In the genomic region with DNA sequence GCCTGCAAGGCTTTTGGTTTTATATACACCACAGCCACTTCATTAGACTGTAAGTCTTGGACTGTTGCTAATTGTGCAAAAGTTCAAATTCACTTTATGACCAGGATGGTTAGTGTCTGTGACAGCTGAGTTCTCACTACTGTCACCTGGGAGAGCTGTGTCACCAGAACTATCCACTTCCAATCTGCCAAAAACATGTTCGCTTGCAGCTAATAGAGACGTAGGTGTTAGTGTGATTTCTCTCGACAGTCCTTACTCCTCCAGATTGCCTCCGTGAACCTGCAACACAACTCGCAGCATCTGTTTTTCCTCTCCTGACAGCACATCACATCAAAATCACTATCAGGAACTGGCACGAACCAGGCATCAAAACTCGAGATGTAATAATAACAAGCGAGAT, we compare ENCODE assay signal across 27 mouse cellular contexts.
DNase-seq lines count a peak whose midpoint lies in the region; TF ChIP-seq lines count a peak whose summit lies in the region.
"Had no signal": no experiment of that assay in that cellular context is flagged by ENCODE, and none has a peak within 500 bp of the region (broad histone marks: within the 10 kb centered on the region; RNA-seq: fewer than 3 reads in every experiment).

No protein-coding gene starts in this region.

- DNase-seq in layer of hippocampus, adult 18-20 months (ENCODE audit: low spot score in 2 of 2), result peak; percentile 1 to 8
- DNase-seq in layer of hippocampus, adult 11-12 months (ENCODE audit: low spot score), result no peak
- DNase-seq in brain, adult 2 months (ENCODE audit: low read depth, low spot score), result peak; percentile 31
- peak; percentile 4 for DNase-seq in lung, adult 2 months
- DNase-seq in lung, postnatal 10 days, result peak; percentile 61
- DNase-seq in kidney, postnatal 36 days, result no peak
- DNase-seq in adrenal gland, postnatal 36 days, result no peak
- DNase-seq in embryo, embryonic 10.5 days (ENCODE audit: low spot score), result no peak
- DNase-seq: adrenal gland, postnatal 25 days; cerebellum, adult 2 months; cerebellum, postnatal 36 days; embryo, embryonic 11 days; gastrocnemius, postnatal 25 days; heart, postnatal 36 days; kidney, adult 8-10 months; kidney, postnatal 10 days; liver had no signal

- no peak for TF ChIP-seq POLR2A in lung, adult 2 months (IDR thresholded peaks at IDR 0.05; ENCODE audit: borderline replicate concordance, extremely low read depth, low read depth, low read length)

- no peak for TF ChIP-seq CTCF in lung, adult 2 months (IDR thresholded peaks at IDR 0.05; ENCODE audit: insufficient read depth, low read length)

- H3K4me1 ChIP-seq in lung, adult 2 months (ENCODE audit: control insufficient read depth, insufficient read depth, low read length), result no peaks in the 10 kb centered on the region
- H3K4me1 ChIP-seq: embryonic facial prominence, embryonic 12.5 days; forebrain, embryonic 15.5 days; hindbrain, embryonic 12.5 days; intestine, embryonic 15.5 days; liver, embryonic 15.5 days; midbrain, embryonic 10.5 days; midbrain, embryonic 15.5 days; neural tube, embryonic 15.5 days had no signal

- 65% methylated on average over 8 of the region's 8 CpGs for WGBS in lung, adult 2 months

- no peak overlapping the region for H3K4me3 ChIP-seq in lung, adult 2 months (replicated peaks; ENCODE audit: extremely low read depth, low read depth, low read length)
- H3K4me3 ChIP-seq: embryonic facial prominence, embryonic 12.5 days; forebrain, embryonic 15.5 days; heart, embryonic 12.5 days; hindbrain, embryonic 12.5 days; intestine, embryonic 15.5 days; layer of hippocampus, adult 2 months; liver, embryonic 15.5 days; midbrain, embryonic 10.5 days; midbrain, embryonic 15.5 days; neural tube, embryonic 15.5 days had no signal

Comparison
In these comparisons a context has a peak if more than half of its experiments do, and no peak if none do; other contexts are left out.
1. DNase-seq: peak in layer of hippocampus, adult 18-20 months (2 of 2), brain, adult 2 months (single experiment), lung, adult 2 months (single experiment) and lung, postnatal 10 days (single experiment); none in layer of hippocampus, adult 11-12 months (single experiment), kidney, postnatal 36 days (0 of 2), adrenal gland, postnatal 36 days (0 of 2) and embryo, embryonic 10.5 days (single experiment).